Mouse (Mus musculus) heart, embryonic 14.5 days (tissue): ENCODE data around the gene Ipo8. TPM values are rescaled to one million over a fixed set of nuclear protein-coding genes. Genes with fewer than 3 reads are reported as not detected.

ENCODE experiments used
- ATAC-seq: fragments of 200-750 bp; cut with Nextera tagmentation; 2 replicates; pipeline ENCODE4 v1.8.0; 2017; ENCODE audit warnings: low read depth, moderate TSS enrichment; ENCODE audit not compliant: insufficient number of reproducible peaks, insufficient read depth, low FRiP score
- H3K27ac ChIP-seq, 2 experiments: fragments of 200-500 bp in 1 of 2; fragments of 300-500 bp in 1 of 2; sonication (generic) in 1 of 2; replicated peaks in 1 of 2; 2 replicates each; pipeline ENCODE4 v1.5.1; 2012 to 2014; ENCODE audit warnings: low read depth in 2 of 2, low read length in 2 of 2, control low read depth in 1 of 2, mild to moderate bottlenecking in 1 of 2, mixed read lengths in 1 of 2; ENCODE audit not compliant: control insufficient read depth in 1 of 2, insufficient read depth in 1 of 2
- H3K27me3 ChIP-seq: fragments of 300-500 bp; sonication (generic); 2 replicates; pipeline ENCODE4 v1.6.1; 2014; ENCODE audit warnings: mild to moderate bottlenecking, low read length, control low read depth; ENCODE audit not compliant: control insufficient read depth, insufficient read depth
- H3K36me3 ChIP-seq: fragments of 300-500 bp; sonication (generic); 2 replicates; pipeline ENCODE4 v1.6.1; 2014; ENCODE audit warnings: mild to moderate bottlenecking, control low read depth, low read length, mixed read lengths; ENCODE audit not compliant: control insufficient read depth, insufficient read depth
- H3K4me1 ChIP-seq, 2 experiments: fragments of 200-500 bp in 1 of 2; fragments of 300-500 bp in 1 of 2; sonication (generic) in 1 of 2; 2 replicates each; pipeline ENCODE4 v1.6.1; 2012 to 2014; ENCODE audit warnings: low read length in 2 of 2, control low read depth in 1 of 2, mixed read lengths in 1 of 2; ENCODE audit not compliant: control insufficient read depth in 2 of 2, insufficient read depth in 2 of 2
- H3K4me2 ChIP-seq: fragments of 300-500 bp; sonication (generic); 2 replicates; pipeline ENCODE4 v1.6.1; 2014; ENCODE audit warnings: mild to moderate bottlenecking, low read length
- H3K4me3 ChIP-seq, 2 experiments: fragments of 200-500 bp in 1 of 2; fragments of 300-500 bp in 1 of 2; sonication (generic) in 1 of 2; 2 replicates each; pipeline ENCODE4 v1.5.1; 2012 to 2014; ENCODE audit warnings: low read length in 2 of 2, mild to moderate bottlenecking in 2 of 2, control low read depth in 1 of 2, low read depth in 1 of 2, moderate library complexity in 1 of 2; ENCODE audit not compliant: control insufficient read depth in 1 of 2, insufficient read depth in 1 of 2
- H3K9ac ChIP-seq: fragments of 300-500 bp; sonication (generic); 2 replicates; pipeline ENCODE4 v1.6.1; 2014; ENCODE audit warnings: mild to moderate bottlenecking, low read length
- H3K9me3 ChIP-seq: fragments of 300-500 bp; sonication (generic); 2 replicates; pipeline ENCODE4 v1.6.1; 2016; ENCODE audit warnings: low read length, control low read depth; ENCODE audit not compliant: control insufficient read depth
- WGBS: fragments of 180-500 bp; shearing (Covaris S2); extraction: QIAGEN DNeasy Blood & Tissue Kit; methylation state at CpG from one replicate; pipeline ENCODE4 v1.1.7; 2014; 5-methylcytosine and 5-hydroxymethylcytosine counted together
- polyA plus RNA-seq: library from polyadenylated mRNA; unstranded; fragments of >200 nt; fragmentation: Nextera tagmentation; extraction: Ambion mirVana; gene quantifications from 2 replicates; pipeline ENCODE4 v1.2.1, GENCODE M21; 2014

The Ipo8 gene
- polyA plus RNA-seq, 1 experiment from 2014 or later: 17.7 TPM

GRCm38 (mm10) chr6:148756535-148756934, 74.7 kb downstream of the Ipo8 start:
- Histone ChIP-seq H3K4me3 (no peak overlapping the region), H3K4me1 (no peaks in the 10 kb centered on the region), H3K9ac (no peak overlapping the region), H3K9me3 (no peaks in the 10 kb centered on the region), H3K27me3 (no peaks in the 10 kb centered on the region), H3K4me2 (no peak overlapping the region), H3K36me3 (no peaks in the 10 kb centered on the region), H3K27ac (no peak overlapping the region)
- no peak for ATAC-seq
- WGBS: 86% methylated on average over 1 of the region's 1 CpGs

- no peaks in the 10 kb centered on the region for H3K4me1 ChIP-seq
- H3K27ac ChIP-seq: no peak overlapping the region
- H3K4me2 ChIP-seq: no peak overlapping the region
- WGBS: 49% methylated on average over 2 of the region's 2 CpGs
- no peaks in the 10 kb centered on the region for H3K27me3 ChIP-seq
- H3K9me3 ChIP-seq: no peaks in the 10 kb centered on the region
- H3K36me3 ChIP-seq: no peaks in the 10 kb centered on the region
- H3K9ac ChIP-seq: no peak overlapping the region
- H3K4me3 ChIP-seq: no peak overlapping the region
- ATAC-seq: no peak
Measured at GRCm38 (mm10) chr6:148751400-148751799, 79.9 kb downstream of the Ipo8 start.

GRCm38 (mm10) chr6:148750183-148750582, 81.1 kb downstream of the Ipo8 start:
- WGBS: 79% methylated on average over 3 of the region's 3 CpGs
- Histone ChIP-seq H3K4me1 (no peaks in the 10 kb centered on the region), H3K9me3 (no peaks in the 10 kb centered on the region), H3K4me2 (no peak overlapping the region), H3K4me3 (no peak overlapping the region), H3K27ac (no peak overlapping the region), H3K36me3 (no peaks in the 10 kb centered on the region), H3K9ac (no peak overlapping the region), H3K27me3 (no peaks in the 10 kb centered on the region)
- ATAC-seq: no peak

- ATAC-seq: no peak
- H3K4me3 ChIP-seq: no peak overlapping the region
- H3K9me3 ChIP-seq: no peaks in the 10 kb centered on the region
- no peaks in the 10 kb centered on the region for H3K36me3 ChIP-seq
- H3K4me2 ChIP-seq: no peak overlapping the region
- H3K27me3 ChIP-seq: no peaks in the 10 kb centered on the region
- no peak overlapping the region for H3K27ac ChIP-seq
- no peak overlapping the region for H3K9ac ChIP-seq
- peaks cover 4 to 5% of the 10 kb centered on the region in 2 experiments; a peak in 1 of 4 replicates for H3K4me1 ChIP-seq
- WGBS: 62% methylated on average over 8 of the region's 8 CpGs
Measured at GRCm38 (mm10) chr6:148740521-148741226, 90.6 kb downstream of the Ipo8 start.

- no peak for ATAC-seq
- H3K27ac ChIP-seq: no peak overlapping the region
- no peaks in the 10 kb centered on the region for H3K36me3 ChIP-seq
- no peak overlapping the region for H3K9ac ChIP-seq
- no peaks in the 10 kb centered on the region for H3K27me3 ChIP-seq
- 58% methylated on average over 1 of the region's 1 CpGs for WGBS
- no peak overlapping the region for H3K4me2 ChIP-seq
- no peak overlapping the region for H3K4me3 ChIP-seq
- H3K9me3 ChIP-seq: no peaks in the 10 kb centered on the region
- peaks cover 4 to 5% of the 10 kb centered on the region in 2 experiments; a peak in 1 of 4 replicates for H3K4me1 ChIP-seq
Measured at GRCm38 (mm10) chr6:148736390-148736789, 94.9 kb downstream of the Ipo8 start.

- Histone ChIP-seq H3K4me1 (no peaks in the 10 kb centered on the region), H3K4me2 (no peak overlapping the region), H3K27me3 (no peaks in the 10 kb centered on the region), H3K4me3 (no peak overlapping the region), H3K9me3 (no peaks in the 10 kb centered on the region), H3K27ac (no peak overlapping the region), H3K36me3 (no peaks in the 10 kb centered on the region), H3K9ac (no peak overlapping the region)
- no peak for ATAC-seq
- 90% methylated on average over 20 of the region's 20 CpGs for WGBS
Measured at GRCm38 (mm10) chr6:148734012-148734411, 97.3 kb downstream of the Ipo8 start.

- no peak for ATAC-seq
- no peak overlapping the region for H3K9ac ChIP-seq
- H3K4me3 ChIP-seq: no peak overlapping the region
- H3K27ac ChIP-seq: no peak overlapping the region
- H3K4me2 ChIP-seq: no peak overlapping the region
- peaks cover under 1 to 4% of the 10 kb centered on the region in 2 experiments; a peak in 2 of 4 replicates for H3K4me1 ChIP-seq
- H3K36me3 ChIP-seq: no peaks in the 10 kb centered on the region
- H3K27me3 ChIP-seq: no peaks in the 10 kb centered on the region
- H3K9me3 ChIP-seq: no peaks in the 10 kb centered on the region
- 66% methylated on average over 1 of the region's 1 CpGs for WGBS
Measured at GRCm38 (mm10) chr6:148732920-148733319, 98.3 kb downstream of the Ipo8 start.

GRCm38 (mm10) chr6:148728571-148728970, 102.7 kb downstream of the Ipo8 start:
- H3K4me3 ChIP-seq: no peak overlapping the region
- no peak overlapping the region for H3K9ac ChIP-seq
- H3K36me3 ChIP-seq: no peaks in the 10 kb centered on the region
- no peaks in the 10 kb centered on the region for H3K27me3 ChIP-seq
- H3K9me3 ChIP-seq: no peaks in the 10 kb centered on the region
- WGBS: 50% methylated on average over 3 of the region's 3 CpGs
- H3K27ac ChIP-seq: no peak overlapping the region
- no peak for ATAC-seq
- H3K4me1 ChIP-seq: peaks cover 2 to 4% of the 10 kb centered on the region in 2 experiments; a peak in 2 of 4 replicates
- H3K4me2 ChIP-seq: no peak overlapping the region
